Mouse (Mus musculus) gastrocnemius, adult 8-10 months (tissue): Measurements from ENCODE around the gene Slc27a4. TPM values are rescaled to one million over a fixed set of nuclear protein-coding genes. Genes with fewer than 3 reads are reported as not detected.
"Not testable (repeated sequence)": the region's sequence is repeated elsewhere in the genome, so short reads cannot be mapped to it uniquely, and the experiment has no call there.

Experiments used
- DNase-seq, 2 experiments: peaks; one replicate each; pipeline ENCODE4 v3.0.0; 2022; ENCODE audit warnings: low spot score in 2 of 2
- total RNA-seq, 4 experiments: library from RNA; stranded (reverse); gene quantifications; 2 replicates each; pipeline ENCODE4 v1.2.4; 2022

Slc27a4 gene
- total RNA-seq, result 1 to 10 TPM; 5.4 to 7.5 (median 6.6) TPM

- DNase-seq, result peak; percentile 92 to 94
Measured at GRCm38 (mm10) chr2:29802075-29802826, at the start of gene Slc27a4. Gene Slc27a4 (plus strand): TSS chr2:29802634.

- no peak for DNase-seq
Measured at GRCm38 (mm10) chr2:29755693-29756092, 46.7 kb upstream of the Slc27a4 start.

- peak; percentile 14 to 23 for DNase-seq
Measured at GRCm38 (mm10) chr2:29764831-29765230, 37.6 kb upstream of the Slc27a4 start.

GRCm38 (mm10) chr2:29767976-29768709 lies 34.3 kb upstream of the Slc27a4 start:
- DNase-seq, result no peak

GRCm38 (mm10) chr2:29768901-29769300 lies 33.5 kb upstream of the Slc27a4 start:
- no peak for DNase-seq

GRCm38 (mm10) chr2:29770162-29770561 lies 32.3 kb upstream of the Slc27a4 start:
- no peak for DNase-seq

- DNase-seq, result no peak
Measured at GRCm38 (mm10) chr2:29771611-29772461, 30.6 kb upstream of the Slc27a4 start.

GRCm38 (mm10) chr2:29773323-29773722 lies 29.1 kb upstream of the Slc27a4 start:
- DNase-seq, result no peak

- not testable (repeated sequence) for DNase-seq
Measured at GRCm38 (mm10) chr2:29781256-29781655, 21.2 kb upstream of the Slc27a4 start.

- no peak for DNase-seq
Measured at GRCm38 (mm10) chr2:29784290-29784689, 18.1 kb upstream of the Slc27a4 start.

- DNase-seq, result peak; percentile 85
Measured at GRCm38 (mm10) chr2:29787104-29787917, 15.1 kb upstream of the Slc27a4 start, which contains the start of gene Coq4. Gene Coq4 (plus strand): TSS chr2:29787493.

- peak; percentile 49 to 59 for DNase-seq
Measured at GRCm38 (mm10) chr2:29787937-29788681, 14.3 kb upstream of the Slc27a4 start, which contains the start of gene Trub2. Gene Trub2 (minus strand): TSS chr2:29788502.

GRCm38 (mm10) chr2:29792772-29793487 lies 9.5 kb upstream of the Slc27a4 start:
- DNase-seq, result no peak

GRCm38 (mm10) chr2:29802827-29803201 lies 380 bp downstream of the Slc27a4 start:
- DNase-seq, result no peak

- DNase-seq, result no peak
Measured at GRCm38 (mm10) chr2:29803400-29803831, 982 bp downstream of the Slc27a4 start.

GRCm38 (mm10) chr2:29815678-29816371 lies 13.4 kb downstream of the Slc27a4 start:
- no peak for DNase-seq

- DNase-seq, result peak; percentile 62 to 68
Measured at GRCm38 (mm10) chr2:29817426-29818232, 15.2 kb downstream of the Slc27a4 start.

GRCm38 (mm10) chr2:29819363-29819762 lies 16.9 kb downstream of the Slc27a4 start:
- DNase-seq, result no peak
